Mouse (Mus musculus): ENCODE data around the gene Mrps26.
"Not testable (repeated sequence)": the region's sequence is repeated elsewhere in the genome, so short reads cannot be mapped to it uniquely, and the experiment has no call there.

Gene Mrps26

GRCm38 (mm10) chr2:130574960-130575359 is 11.4 kb downstream of the Mrps26 start:
- in situ Hi-C loops (cut with MboI; ENCODE audit: low sequenced_read_pairs): no loop called here

- in situ Hi-C loops (cut with MboI; ENCODE audit: low sequenced_read_pairs): no loop called here
Measured at GRCm38 (mm10) chr2:130575873-130576272, 12.3 kb downstream of the Mrps26 start, which contains the start of gene Oxt. TSS of gene Oxt (plus strand) at chr2:130576173.

GRCm38 (mm10) chr2:130576564-130576963 is 13.0 kb downstream of the Mrps26 start:
- in situ Hi-C loops (cut with MboI; ENCODE audit: low sequenced_read_pairs): not testable (repeated sequence)

- in situ Hi-C loops (cut with MboI; ENCODE audit: low sequenced_read_pairs): no loop called here
Measured at GRCm38 (mm10) chr2:130577021-130577420, 13.5 kb downstream of the Mrps26 start.

- in situ Hi-C loops (cut with MboI; ENCODE audit: low sequenced_read_pairs): no loop called here
Measured at GRCm38 (mm10) chr2:130577632-130578031, 14.1 kb downstream of the Mrps26 start.

- in situ Hi-C loops (cut with MboI; ENCODE audit: low sequenced_read_pairs): no loop called here
Measured at GRCm38 (mm10) chr2:130578148-130578547, 14.6 kb downstream of the Mrps26 start.

GRCm38 (mm10) chr2:130579791-130580190 is 16.2 kb downstream of the Mrps26 start:
- in situ Hi-C loops (cut with MboI; ENCODE audit: low sequenced_read_pairs): no loop called here

- in situ Hi-C loops (cut with MboI; ENCODE audit: low sequenced_read_pairs): no loop called here
Measured at GRCm38 (mm10) chr2:130581201-130581600, 17.7 kb downstream of the Mrps26 start.

GRCm38 (mm10) chr2:130582552-130582951 is 19.0 kb downstream of the Mrps26 start, which contains the start of gene Avp:
TSS of gene Avp (minus strand) at chr2:130582554.
- in situ Hi-C loops (cut with MboI; ENCODE audit: low sequenced_read_pairs): no loop called here

- in situ Hi-C loops (cut with MboI; ENCODE audit: low sequenced_read_pairs): no loop called here
Measured at GRCm38 (mm10) chr2:130583902-130584560, 20.5 kb downstream of the Mrps26 start.

GRCm38 (mm10) chr2:130586016-130586415 is 22.5 kb downstream of the Mrps26 start:
- in situ Hi-C loops (cut with MboI; ENCODE audit: low sequenced_read_pairs): no loop called here

GRCm38 (mm10) chr2:130588373-130588772 is 24.8 kb downstream of the Mrps26 start:
- in situ Hi-C loops (cut with MboI; ENCODE audit: low sequenced_read_pairs): no loop called here

GRCm38 (mm10) chr2:130589157-130589556 is 25.6 kb downstream of the Mrps26 start:
- in situ Hi-C loops (cut with MboI; ENCODE audit: low sequenced_read_pairs): no loop called here

GRCm38 (mm10) chr2:130589761-130590160 is 26.2 kb downstream of the Mrps26 start:
- in situ Hi-C loops (cut with MboI; ENCODE audit: low sequenced_read_pairs): no loop called here

GRCm38 (mm10) chr2:130591016-130591415 is 27.5 kb downstream of the Mrps26 start:
- in situ Hi-C loops (cut with MboI; ENCODE audit: low sequenced_read_pairs): no loop called here

- in situ Hi-C loops (cut with MboI; ENCODE audit: low sequenced_read_pairs): no loop called here
Measured at GRCm38 (mm10) chr2:130595596-130595995, 32.1 kb downstream of the Mrps26 start.

GRCm38 (mm10) chr2:130597601-130598010 is 34.1 kb downstream of the Mrps26 start:
- in situ Hi-C loops (cut with MboI; ENCODE audit: low sequenced_read_pairs): no loop called here

GRCm38 (mm10) chr2:130598399-130598798 is 34.9 kb downstream of the Mrps26 start:
- in situ Hi-C loops (cut with MboI; ENCODE audit: low sequenced_read_pairs): no loop called here

GRCm38 (mm10) chr2:130602195-130602594 is 38.7 kb downstream of the Mrps26 start:
- in situ Hi-C loops (cut with MboI; ENCODE audit: low sequenced_read_pairs): no loop called here

- in situ Hi-C loops (cut with MboI; ENCODE audit: low sequenced_read_pairs): no loop called here
Measured at GRCm38 (mm10) chr2:130613091-130613490, 49.5 kb downstream of the Mrps26 start.
